19 mouse cellular contexts compared by ENCODE assay signal in the genomic region with DNA sequence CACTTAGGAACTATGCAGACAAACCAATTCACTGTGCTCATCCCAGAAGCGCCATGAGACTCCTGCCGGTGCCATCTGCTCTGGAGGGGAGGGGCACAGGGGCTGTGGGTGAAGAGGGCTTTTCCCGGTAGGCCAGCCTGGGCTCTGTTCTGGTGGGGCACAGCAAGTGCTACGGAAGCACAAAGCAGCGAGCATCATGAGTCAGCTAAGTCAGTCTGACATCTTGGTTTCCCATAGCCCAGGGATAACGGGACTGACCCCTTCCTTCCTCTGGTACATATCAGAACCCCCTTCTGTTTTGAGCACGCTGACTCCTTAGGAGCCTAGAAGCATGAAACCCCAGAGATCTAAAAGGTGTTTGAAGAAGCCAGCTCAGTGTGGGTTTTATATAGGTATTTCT. TPM values are rescaled to one million over a fixed set of nuclear protein-coding genes. Genes with fewer than 3 reads are reported as not detected.
"Had no signal": no experiment of that assay in that cellular context is flagged by ENCODE, and none has a peak within 500 bp of the region (broad histone marks: within the 10 kb centered on the region; RNA-seq: fewer than 3 reads in every experiment).

No protein-coding gene starts in this region.

- H3K36me3 ChIP-seq: limb, embryonic 13.5 days; liver, embryonic 12.5 days; liver, embryonic 15.5 days; lung, embryonic 15.5 days; neural tube, embryonic 12.5 days; neural tube, embryonic 15.5 days had no signal

- H3K9me3 ChIP-seq: limb, embryonic 13.5 days; liver, embryonic 12.5 days; liver, embryonic 15.5 days; lung, embryonic 15.5 days; neural tube, embryonic 12.5 days; neural tube, embryonic 15.5 days had no signal

- H3K4me1 ChIP-seq: limb, embryonic 13.5 days; liver, embryonic 12.5 days; liver, embryonic 15.5 days; lung, embryonic 15.5 days; neural tube, embryonic 12.5 days; neural tube, embryonic 15.5 days had no signal

- ATAC-seq: intestine, postnatal 0 days; liver, embryonic 12.5 days had no signal

- H3K9ac ChIP-seq: limb, embryonic 13.5 days; liver, embryonic 12.5 days; liver, embryonic 15.5 days; lung, embryonic 15.5 days; neural tube, embryonic 12.5 days; neural tube, embryonic 15.5 days had no signal

- H3K27me3 ChIP-seq: limb, embryonic 13.5 days; liver, embryonic 12.5 days; liver, embryonic 15.5 days; lung, embryonic 15.5 days; neural tube, embryonic 12.5 days; neural tube, embryonic 15.5 days had no signal

- DNase-seq: kidney, adult 2 months; kidney, postnatal 25 days; layer of hippocampus, adult 9-11 months; liver; lung, adult 18-20 months; lung, postnatal 10 days; lung, postnatal 36 days; midbrain, embryonic 14.5 days; thymus, postnatal 25 days had no signal

- H3K4me2 ChIP-seq: limb, embryonic 13.5 days; liver, embryonic 12.5 days; liver, embryonic 15.5 days; lung, embryonic 15.5 days; midbrain, embryonic 11.5 days; neural tube, embryonic 12.5 days; neural tube, embryonic 15.5 days had no signal

- H3K27ac ChIP-seq: kidney, postnatal 0 days; layer of hippocampus, adult 2 months; limb, embryonic 13.5 days; liver, embryonic 12.5 days; liver, embryonic 15.5 days; lung, embryonic 15.5 days; neural tube, embryonic 12.5 days; neural tube, embryonic 15.5 days had no signal

- H3K4me3 ChIP-seq: layer of hippocampus, adult 2 months; limb, embryonic 13.5 days; liver, embryonic 12.5 days; liver, embryonic 15.5 days; lung, embryonic 15.5 days; neural tube, embryonic 12.5 days; neural tube, embryonic 15.5 days had no signal

RNA-seq across cellular contexts. Expression of gene Cysltr2, which starts 15.5 kb away (rescaled TPM):
- polyA plus RNA-seq: limb, embryonic 13.5 days; midbrain, embryonic 11.5 days; neural tube, embryonic 12.5 days had no signal
